Mouse (Mus musculus) testis, adult 2 months (tissue): ENCODE measurements around the gene Dzank1.

ENCODE experiments used
- CTCF ChIP-seq: fragments of 200-500 bp; IDR thresholded peaks from 2 replicates; pipeline ENCODE4 v1.5.1; 2012; ENCODE audit warnings: low read depth, mild to moderate bottlenecking, inconsistent platforms, low read length, moderate library complexity; ENCODE audit not compliant: control insufficient read depth, insufficient read depth, insufficient replicate concordance
- POLR2A ChIP-seq: fragments of 200-500 bp; IDR thresholded peaks from 2 replicates; pipeline ENCODE4 v1.6.1; 2012; ENCODE audit warnings: low read depth, mild to moderate bottlenecking, inconsistent platforms, low read length, moderate library complexity; ENCODE audit not compliant: control insufficient read depth

DNA sequence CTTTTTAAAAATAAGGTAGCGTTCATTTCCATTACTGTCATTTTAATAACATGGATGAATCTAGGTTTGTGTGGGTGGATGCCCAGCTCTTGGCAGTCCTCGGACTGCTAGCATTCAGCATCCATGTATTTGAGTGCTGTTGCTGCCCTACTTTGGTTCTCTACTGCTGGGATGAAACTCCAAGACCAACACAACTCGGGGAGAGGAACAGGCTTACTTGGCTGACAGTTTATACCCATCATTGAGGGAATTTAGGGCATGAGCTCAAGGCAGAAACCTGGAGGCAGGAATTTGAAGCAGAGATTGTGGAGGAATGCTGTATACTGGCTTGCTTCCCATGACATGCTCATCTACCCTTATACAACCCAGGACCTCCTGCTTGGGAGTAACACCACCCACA lies 12.6 kb downstream of the Dzank1 start:
- TF ChIP-seq CTCF, result no peak
- TF ChIP-seq POLR2A, result no peak
